ENCODE assay signal across 16 mouse cellular contexts in the genomic region with DNA sequence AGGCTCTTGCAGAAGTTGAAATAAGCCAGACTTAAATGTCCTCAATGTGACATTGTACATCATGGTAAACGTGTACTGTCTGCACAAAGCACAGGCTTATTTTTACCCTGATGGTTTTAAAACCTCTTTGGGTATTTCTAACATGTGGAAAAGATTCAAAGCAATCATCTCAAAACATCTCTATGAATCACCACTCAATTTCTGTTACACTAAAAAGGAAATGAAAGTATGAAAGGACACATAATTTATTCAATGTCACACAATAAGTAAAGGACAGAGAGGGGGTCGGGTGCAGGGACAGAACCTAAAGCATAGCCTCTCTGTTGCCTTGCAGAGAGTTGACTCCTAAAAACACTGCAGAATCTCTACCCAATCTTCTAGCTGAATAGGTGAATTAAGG.
"Had no signal": no experiment of that assay in that cellular context is flagged by ENCODE, and none has a peak within 500 bp of the region (broad histone marks: within the 10 kb centered on the region; RNA-seq: fewer than 3 reads in every experiment).

No protein-coding gene starts in this region.

- H3K27ac ChIP-seq: liver, embryonic 12.5 days; liver, embryonic 14.5 days; lung, embryonic 15.5 days; midbrain, embryonic 10.5 days; midbrain, embryonic 12.5 days; midbrain, embryonic 15.5 days; neural tube, embryonic 12.5 days; stomach, embryonic 15.5 days; stomach, postnatal 0 days had no signal

- ATAC-seq: liver, embryonic 12.5 days; midbrain, embryonic 15.5 days had no signal

- H3K27me3 ChIP-seq: liver, embryonic 12.5 days; lung, embryonic 15.5 days; midbrain, embryonic 12.5 days; midbrain, embryonic 15.5 days; neural tube, embryonic 12.5 days; stomach, embryonic 15.5 days had no signal

- H3K9ac ChIP-seq: liver, embryonic 12.5 days; liver, embryonic 14.5 days; lung, embryonic 15.5 days; midbrain, embryonic 12.5 days; midbrain, embryonic 15.5 days; neural tube, embryonic 12.5 days; stomach, embryonic 15.5 days had no signal

- H3K9me3 ChIP-seq: liver, embryonic 12.5 days; lung, embryonic 15.5 days; midbrain, embryonic 10.5 days; midbrain, embryonic 12.5 days; midbrain, embryonic 15.5 days; neural tube, embryonic 12.5 days; stomach, embryonic 15.5 days had no signal

- H3K36me3 ChIP-seq: liver, embryonic 12.5 days; lung, embryonic 15.5 days; midbrain, embryonic 10.5 days; midbrain, embryonic 12.5 days; midbrain, embryonic 15.5 days; neural tube, embryonic 12.5 days; stomach, embryonic 15.5 days had no signal

- H3K4me2 ChIP-seq: liver, embryonic 12.5 days; lung, embryonic 15.5 days; midbrain, embryonic 12.5 days; midbrain, embryonic 15.5 days; neural tube, embryonic 12.5 days; stomach, embryonic 15.5 days had no signal

- H3K4me1 ChIP-seq: liver, embryonic 12.5 days; lung, embryonic 15.5 days; midbrain, embryonic 10.5 days; midbrain, embryonic 12.5 days; midbrain, embryonic 15.5 days; neural tube, embryonic 12.5 days; stomach, embryonic 15.5 days had no signal

- H3K4me3 ChIP-seq: liver, embryonic 12.5 days; lung, embryonic 15.5 days; midbrain, embryonic 10.5 days; midbrain, embryonic 12.5 days; midbrain, embryonic 15.5 days; neural tube, embryonic 12.5 days; stomach, embryonic 15.5 days had no signal

- DNase-seq: lung, adult 2 months; lung, postnatal 10 days; lung, postnatal 4 days; right cerebral cortex, postnatal 14 days; thymus, adult 2 months; thymus, postnatal 25 days; thymus, postnatal 4 days had no signal
